Mouse (Mus musculus): ENCODE data around the gene Gm973. TPM values are rescaled to one million over a fixed set of nuclear protein-coding genes. Genes with fewer than 3 reads are reported as not detected.

Gene Gm973
- total and polyA plus RNA-seq, 3 experiments: 0.23 TPM; not detected in 2

DNA sequence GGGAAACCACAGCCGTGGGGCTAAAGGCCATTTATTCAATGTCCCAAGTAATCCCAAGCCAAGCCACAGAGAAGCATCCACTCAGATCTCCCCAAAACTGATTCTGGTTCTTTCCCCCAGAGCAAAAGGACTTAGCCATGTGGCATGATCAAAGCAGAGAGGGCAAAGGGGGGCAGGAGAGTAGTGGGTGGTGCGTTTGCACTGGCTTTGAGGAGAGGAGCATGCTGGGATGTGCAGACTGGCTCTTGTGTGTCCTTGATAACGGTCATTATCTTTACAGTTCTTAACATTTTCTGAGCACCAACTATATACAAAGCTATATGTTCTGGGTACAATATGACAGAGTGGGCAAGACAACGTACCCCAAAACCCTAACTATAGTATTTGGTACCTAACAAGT, 23.6 kb upstream of the Gm973 start:
- H3K9ac ChIP-seq (ENCODE audit: control insufficient read depth, low read depth, low read length, poor library complexity, severe bottlenecking): peak overlapping the region; percentile 41
- peaks cover 4% of the 10 kb centered on the region; the same call in 1 of the 2 replicates for H3K79me2 ChIP-seq (ENCODE audit: control insufficient read depth, insufficient read depth, low read length, poor library complexity)
- peaks cover 2 to 51% of the 10 kb centered on the region in 2 experiments; a peak in 3 of 4 replicates for H3K36me3 ChIP-seq (ENCODE audit: control insufficient read depth in 1 of 2, insufficient read depth in 2 of 2, low read length in 2 of 2)
- no peaks in the 10 kb centered on the region for H3K27me3 ChIP-seq (ENCODE audit: control insufficient read depth in 1 of 2, insufficient read depth in 2 of 2, low read length in 2 of 2)
- DNase-seq (ENCODE audit: low read depth, low spot score): peak; percentile 76
- H3K27ac ChIP-seq (ENCODE audit: control insufficient read depth, low read depth, low read length): peak overlapping the region; percentile 90
- peaks cover 38 to 46% of the 10 kb centered on the region in 2 experiments for H3K4me1 ChIP-seq (ENCODE audit: control insufficient read depth in 1 of 2, insufficient read depth in 2 of 2, low read length in 2 of 2)
- peak overlapping the region in 1 of 2 experiments; percentile 20; a peak in 2 of 4 replicates for H3K4me3 ChIP-seq (ENCODE audit: control insufficient read depth in 1 of 2, insufficient read depth in 1 of 2, low read depth in 2 of 2, low read length in 2 of 2)
- no peaks in the 10 kb centered on the region for H3K9me3 ChIP-seq (replicated peaks; ENCODE audit: insufficient read depth, low read length)
- peak; percentile 73; the same call in 1 of the 2 replicates for TF ChIP-seq MYC (IDR thresholded peaks at IDR 0.05; ENCODE audit: low read depth, low read length)
- no peak for TF ChIP-seq JUND (IDR thresholded peaks at IDR 0.05; ENCODE audit: low read depth, low read length)
- TF ChIP-seq MAFK (IDR thresholded peaks at IDR 0.05; ENCODE audit: borderline replicate concordance, low read depth, low read length): no peak
- TF ChIP-seq MAZ (IDR thresholded peaks at IDR 0.05; ENCODE audit: low read depth, low read length): 0 out of 2 replicates have a peak, but pooled peaks have one; percentile 61
- no peak; the same call in 1 of the 2 replicates for TF ChIP-seq MAX (IDR thresholded peaks at IDR 0.05; ENCODE audit: low read length)
- TF ChIP-seq CTCF (IDR thresholded peaks at IDR 0.05 in 2 of 3, conservative IDR thresholded peaks at IDR 0.05 in 1 of 3; ENCODE audit: control insufficient read depth in 1 of 3, insufficient read depth in 1 of 3, low read depth in 2 of 3, low read length in 3 of 3, poor library complexity in 1 of 3, severe bottlenecking in 1 of 3): no peak
- no peak for TF ChIP-seq ZNF384 (IDR thresholded peaks at IDR 0.05; ENCODE audit: low read depth, low read length)
- no peak for TF ChIP-seq MYB (IDR thresholded peaks at IDR 0.05; ENCODE audit: low read depth, low read length)
- no peak for TF ChIP-seq GABPA (IDR thresholded peaks at IDR 0.05; ENCODE audit: low read depth, low read length)
- no peak for TF ChIP-seq POLR2AphosphoS2 (IDR thresholded peaks at IDR 0.05; ENCODE audit: low read length)
- no peak for TF ChIP-seq NRF1 (IDR thresholded peaks at IDR 0.05; ENCODE audit: insufficient read depth, low read depth, low read length, poor library complexity, severe bottlenecking)
- no peak; the same call in 1 of the 2 replicates for TF ChIP-seq ZMIZ1 (IDR thresholded peaks at IDR 0.05; ENCODE audit: low read depth, low read length)
- TF ChIP-seq SMC3 (IDR thresholded peaks at IDR 0.05; ENCODE audit: low read depth, low read length): no peak
- TF ChIP-seq E2F4 (IDR thresholded peaks at IDR 0.05; ENCODE audit: borderline replicate concordance, low read depth, low read length): no peak
- peak; percentile 70 for TF ChIP-seq TBP (IDR thresholded peaks at IDR 0.05; ENCODE audit: low read depth, low read length)
- no peak for TF ChIP-seq CHD2 (IDR thresholded peaks at IDR 0.05; ENCODE audit: low read length)
- TF ChIP-seq TAL1 (IDR thresholded peaks at IDR 0.05; ENCODE audit: low read length): peak; percentile 44
- TF ChIP-seq POLR2A (IDR thresholded peaks at IDR 0.05; ENCODE audit: control insufficient read depth in 1 of 2, insufficient read depth in 1 of 2, low read depth in 1 of 2, low read length in 2 of 2, poor library complexity in 1 of 2): peak in 1 of 2 experiments; percentile 48; a peak in 2 of 4 replicates
- no peak for TF ChIP-seq ZC3H11A (IDR thresholded peaks at IDR 0.05; ENCODE audit: low read depth, low read length)
- TF ChIP-seq RAD21 (IDR thresholded peaks at IDR 0.05; ENCODE audit: low read depth, low read length): no peak
- TF ChIP-seq TCF12 (IDR thresholded peaks at IDR 0.05; ENCODE audit: low read depth, low read length): peak; percentile 79
- TF ChIP-seq MEF2A (IDR thresholded peaks at IDR 0.05; ENCODE audit: extremely low read depth, insufficient replicate concordance, low read depth, low read length, poor library complexity, severe bottlenecking): no peak
- no peak for TF ChIP-seq USF2 (IDR thresholded peaks at IDR 0.05; ENCODE audit: borderline replicate concordance in 1 of 2, insufficient read depth in 1 of 2, low read depth in 1 of 2, low read length in 2 of 2)
- TF ChIP-seq NELFE (IDR thresholded peaks at IDR 0.05; ENCODE audit: low read depth, low read length): no peak
- peak; percentile 72 to 74; a peak in 3 of 4 replicates for TF ChIP-seq EP300 (IDR thresholded peaks at IDR 0.05; ENCODE audit: low read depth in 1 of 2, low read length in 2 of 2)
- peak; percentile 79 for TF ChIP-seq ETS1 (IDR thresholded peaks at IDR 0.05; ENCODE audit: low read depth, low read length)
- TF ChIP-seq HCFC1 (IDR thresholded peaks at IDR 0.05; ENCODE audit: low read depth, low read length): peak; percentile 31; the same call in 1 of the 2 replicates
- TF ChIP-seq UBTF (IDR thresholded peaks at IDR 0.05; ENCODE audit: borderline replicate concordance, insufficient read depth, low read depth, low read length): no peak
- no peak for TF ChIP-seq ZKSCAN1 (IDR thresholded peaks at IDR 0.05; ENCODE audit: low read depth, low read length)
- TF ChIP-seq MXI1 (IDR thresholded peaks at IDR 0.05; ENCODE audit: low read depth, low read length): peak; percentile 61
- TF ChIP-seq RCOR1 (IDR thresholded peaks at IDR 0.05; ENCODE audit: low read depth, low read length): no peak
- peak; percentile 71 for TF ChIP-seq SIN3A (IDR thresholded peaks at IDR 0.05; ENCODE audit: low read length)
- TF ChIP-seq BHLHE40 (IDR thresholded peaks at IDR 0.05; ENCODE audit: borderline replicate concordance, low read depth, low read length): no peak; the same call in 1 of the 2 replicates
- TF ChIP-seq GATA1 (IDR thresholded peaks at IDR 0.05; ENCODE audit: low read depth, low read length): peak; percentile 83
- TF ChIP-seq KAT2A (conservative IDR thresholded peaks at IDR 0.05; ENCODE audit: low read depth, low read length): no peak
- TF ChIP-seq USF1 (IDR thresholded peaks at IDR 0.05; ENCODE audit: low read depth, low read length): no peak
- TF ChIP-seq POLR2AphosphoS5 (IDR thresholded peaks at IDR 0.05; ENCODE audit: borderline replicate concordance, low read depth, low read length): no peak

Measured in MEL (cell line).